Mouse (Mus musculus): ENCODE measurements around the gene Tm4sf19. TPM values are rescaled to one million over a fixed set of nuclear protein-coding genes. Genes with fewer than 3 reads are reported as not detected.
A peak's percentile ranks its signal among the peaks of the same experiment; 100 is the strongest.

Gene Tm4sf19
- total RNA-seq (2014; rRNA removed) (0.65 TPM in 1 of 2 replicates, not detected in the other), polyA plus RNA-seq (2015; fragmentation: Nextera tagmentation; extraction: Ambion mirVana) (not detected in 2 replicates)

DNA sequence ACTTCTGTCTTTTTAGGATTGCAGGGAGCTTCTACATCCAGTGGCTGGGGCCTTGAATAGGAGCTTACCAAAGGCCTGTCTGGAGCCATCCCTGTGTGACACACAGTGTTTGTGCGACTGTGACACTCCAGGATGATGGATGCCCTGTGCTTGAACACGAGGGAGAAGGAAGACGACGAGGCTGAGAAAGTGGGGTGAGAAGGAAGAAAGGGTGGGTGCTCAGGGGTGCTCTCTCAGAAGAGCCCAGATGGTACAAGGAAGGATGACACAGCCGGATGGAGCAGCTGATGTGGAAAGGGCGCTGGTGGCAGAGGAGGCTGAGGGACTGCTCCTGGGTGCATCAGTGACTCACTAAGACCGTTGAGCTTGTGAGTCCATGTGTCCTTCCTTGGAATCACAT lies at the start of gene Tm4sf19:
Tm4sf19 (plus strand) TSS at position 240 of the 400 bp plus-strand sequence.
- 80% methylated on average over 7 of the region's 7 CpGs for WGBS

DNA sequence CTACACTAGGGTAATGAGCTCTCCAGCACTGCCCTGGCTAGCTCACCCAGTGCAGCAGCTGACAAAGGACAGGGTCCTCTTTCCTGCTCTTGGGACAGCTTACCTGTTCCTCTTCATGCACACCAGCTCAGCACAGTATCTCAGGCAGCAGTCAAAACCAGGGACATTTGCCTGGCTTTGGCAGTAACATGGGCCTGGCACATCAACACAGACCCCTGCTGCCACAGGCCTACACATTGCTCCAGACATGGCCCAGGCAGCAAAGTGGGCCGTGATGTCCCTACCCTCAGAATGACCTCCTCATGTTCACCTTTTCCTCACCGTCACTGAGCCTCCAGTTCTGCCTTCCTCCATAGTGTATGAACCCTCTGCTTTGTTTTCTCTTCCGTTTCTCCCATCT lies 49.5 kb upstream of the Tm4sf19 start:
- DNase-seq (ENCODE audit: low spot score) (no peak), ATAC-seq (no peak)
- no peaks in the 10 kb centered on the region for H3K9me3 ChIP-seq (ENCODE audit: low read length)
- WGBS: 85% methylated on average over 3 of the region's 3 CpGs
- H3K9ac ChIP-seq (replicated peaks; ENCODE audit: low read length): no peak overlapping the region
- no peak overlapping the region for H3K27ac ChIP-seq
- H3K36me3 ChIP-seq (ENCODE audit: insufficient read depth, low read length): peaks cover 5% of the 10 kb centered on the region; the same call in 1 of the 2 replicates
- no peaks in the 10 kb centered on the region for H3K27me3 ChIP-seq (ENCODE audit: insufficient read depth, low read length)
- TF ChIP-seq CTCF (IDR thresholded peaks at IDR 0.05; ENCODE audit: low read depth): no peak
- no peak overlapping the region for H3K4me3 ChIP-seq (ENCODE audit: low read length)
- H3K4me2 ChIP-seq (ENCODE audit: low read depth, low read length): no peak overlapping the region
- no peaks in the 10 kb centered on the region for H3K4me1 ChIP-seq (ENCODE audit: insufficient read depth, low read length)

More for the DNA sequence above, at the start of gene Tm4sf19:
- no peak for ATAC-seq
- no peak within 1 kb of the TSS for H3K4me3 ChIP-seq (ENCODE audit: low read length)
- no peaks in the 10 kb centered on the region for H3K9me3 ChIP-seq (ENCODE audit: low read length)
- no peak within 1 kb of the TSS for H3K27ac ChIP-seq
- H3K9ac ChIP-seq (replicated peaks; ENCODE audit: low read length): no peak within 1 kb of the TSS
- no peak for TF ChIP-seq CTCF (IDR thresholded peaks at IDR 0.05; ENCODE audit: low read depth)
- no peak within 1 kb of the TSS for H3K4me2 ChIP-seq (ENCODE audit: low read depth, low read length)
- H3K36me3 ChIP-seq (ENCODE audit: insufficient read depth, low read length): no peaks in the 10 kb centered on the region
- no peak for DNase-seq (ENCODE audit: low spot score)
- H3K4me1 ChIP-seq (ENCODE audit: insufficient read depth, low read length): no peaks in the 10 kb centered on the region
- no peaks in the 10 kb centered on the region for H3K27me3 ChIP-seq (ENCODE audit: insufficient read depth, low read length)

DNA sequence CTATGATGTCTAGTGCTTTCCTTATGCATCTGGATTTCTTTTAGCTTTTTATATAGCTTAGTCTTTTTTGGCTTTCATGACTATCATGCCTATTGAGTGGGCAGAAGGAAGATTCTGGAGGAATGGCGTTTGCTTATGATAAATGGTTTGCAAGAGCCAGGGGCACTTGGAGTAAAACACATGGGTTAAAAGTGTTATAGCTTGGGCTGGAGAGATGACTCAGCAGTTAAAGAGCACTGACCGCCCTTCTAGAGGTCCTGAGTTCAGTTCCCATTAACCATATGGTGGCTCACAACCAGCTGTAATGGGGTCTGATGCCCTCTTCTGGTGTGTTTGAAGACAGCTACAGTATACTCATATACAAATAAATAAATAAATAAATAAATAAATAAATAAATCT lies 36.8 kb upstream of the Tm4sf19 start:
- H3K4me2 ChIP-seq (ENCODE audit: low read depth, low read length): no peak overlapping the region
- H3K4me1 ChIP-seq (ENCODE audit: insufficient read depth, low read length): no peaks in the 10 kb centered on the region
- DNase-seq (ENCODE audit: low spot score): no peak
- no peak for ATAC-seq
- 93% methylated on average over 2 of the region's 2 CpGs for WGBS
- no peaks in the 10 kb centered on the region for H3K9me3 ChIP-seq (ENCODE audit: low read length)
- H3K27ac ChIP-seq: no peak overlapping the region
- no peak overlapping the region for H3K4me3 ChIP-seq (ENCODE audit: low read length)
- no peaks in the 10 kb centered on the region for H3K27me3 ChIP-seq (ENCODE audit: insufficient read depth, low read length)
- TF ChIP-seq CTCF (IDR thresholded peaks at IDR 0.05; ENCODE audit: low read depth): no peak
- no peak overlapping the region for H3K9ac ChIP-seq (replicated peaks; ENCODE audit: low read length)
- H3K36me3 ChIP-seq (ENCODE audit: insufficient read depth, low read length): peaks cover 10% of the 10 kb centered on the region

DNA sequence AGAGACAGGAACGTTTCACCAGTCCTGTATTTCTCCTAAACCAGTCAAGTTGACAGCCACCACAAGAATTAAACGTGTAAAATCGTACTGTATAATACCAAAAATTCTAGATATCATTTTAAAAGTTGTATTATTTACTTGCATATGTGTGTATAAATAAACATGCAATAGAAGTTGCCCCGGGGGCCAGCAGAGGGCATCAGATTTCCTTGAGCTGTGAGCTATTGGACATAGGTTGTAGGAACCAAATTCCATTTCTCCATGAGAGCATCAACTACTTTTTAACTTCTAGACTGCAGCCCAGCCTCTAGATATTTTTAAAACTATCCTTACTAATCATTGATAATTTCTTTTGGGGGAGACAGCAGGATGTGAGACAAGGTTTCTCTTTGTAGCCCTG lies 29.0 kb upstream of the Tm4sf19 start:
- no peaks in the 10 kb centered on the region for H3K9me3 ChIP-seq (ENCODE audit: low read length)
- peak; percentile 54 for TF ChIP-seq CTCF (IDR thresholded peaks at IDR 0.05; ENCODE audit: low read depth)
- H3K27me3 ChIP-seq (ENCODE audit: insufficient read depth, low read length): no peaks in the 10 kb centered on the region
- no peak overlapping the region for H3K9ac ChIP-seq (replicated peaks; ENCODE audit: low read length)
- H3K4me2 ChIP-seq (ENCODE audit: low read depth, low read length): no peak overlapping the region
- no peak overlapping the region for H3K4me3 ChIP-seq (ENCODE audit: low read length)
- H3K4me1 ChIP-seq (ENCODE audit: insufficient read depth, low read length): no peaks in the 10 kb centered on the region
- H3K36me3 ChIP-seq (ENCODE audit: insufficient read depth, low read length): peaks cover 25% of the 10 kb centered on the region
- DNase-seq (ENCODE audit: low spot score): peak; percentile 53
- ATAC-seq: no peak
- H3K27ac ChIP-seq: no peak overlapping the region
- WGBS: 90% methylated on average over 4 of the region's 4 CpGs

DNA sequence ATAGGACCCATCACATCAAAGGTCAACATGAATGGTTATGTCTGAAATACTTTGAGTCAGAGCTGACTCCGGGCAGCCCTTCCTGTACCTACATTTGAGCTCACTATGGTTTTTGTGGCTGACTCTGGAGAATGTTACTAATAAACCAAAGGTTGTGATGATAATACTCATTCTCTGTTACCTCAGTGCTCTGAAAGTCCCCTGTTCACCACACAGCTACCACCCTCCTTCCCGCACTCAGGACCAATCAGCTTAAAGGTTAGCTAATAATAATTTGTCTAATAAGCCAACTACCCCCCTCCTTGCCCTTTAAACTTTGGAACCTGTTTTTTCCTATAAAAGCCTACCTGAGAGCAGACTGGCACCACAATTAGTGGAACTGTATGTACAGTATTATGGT lies 20.7 kb upstream of the Tm4sf19 start:
- H3K4me3 ChIP-seq (ENCODE audit: low read length): no peak overlapping the region
- no peak overlapping the region for H3K27ac ChIP-seq
- WGBS: 99% methylated on average over 2 of the region's 2 CpGs
- no peak for DNase-seq (ENCODE audit: low spot score)
- peaks cover 51% of the 10 kb centered on the region for H3K36me3 ChIP-seq (ENCODE audit: insufficient read depth, low read length)
- ATAC-seq: no peak
- H3K27me3 ChIP-seq (ENCODE audit: insufficient read depth, low read length): no peaks in the 10 kb centered on the region
- no peaks in the 10 kb centered on the region for H3K4me1 ChIP-seq (ENCODE audit: insufficient read depth, low read length)
- H3K9me3 ChIP-seq (ENCODE audit: low read length): no peaks in the 10 kb centered on the region
- H3K9ac ChIP-seq (replicated peaks; ENCODE audit: low read length): no peak overlapping the region
- H3K4me2 ChIP-seq (ENCODE audit: low read depth, low read length): no peak overlapping the region
- TF ChIP-seq CTCF (IDR thresholded peaks at IDR 0.05; ENCODE audit: low read depth): no peak

DNA sequence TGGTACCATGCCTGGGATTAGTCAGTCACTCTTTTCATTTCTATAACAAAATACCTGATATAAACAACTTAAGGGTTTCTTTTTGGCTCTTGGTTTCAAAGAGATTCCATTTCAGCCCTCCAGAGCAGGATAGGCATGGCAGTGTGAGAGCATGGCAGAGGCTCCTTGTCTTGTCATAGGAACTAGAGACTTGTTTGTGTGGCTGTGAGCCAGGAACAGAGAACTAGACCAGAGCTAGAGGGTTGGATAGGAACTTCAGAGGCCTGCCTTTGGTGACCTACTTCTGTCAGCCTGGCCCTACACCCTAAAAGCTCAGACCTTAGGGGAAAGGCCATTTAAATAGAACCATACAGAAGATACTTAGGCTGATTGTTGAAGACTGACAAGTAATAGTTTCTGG lies 17.4 kb upstream of the Tm4sf19 start:
- TF ChIP-seq CTCF (IDR thresholded peaks at IDR 0.05; ENCODE audit: low read depth): no peak
- peaks cover 43% of the 10 kb centered on the region for H3K36me3 ChIP-seq (ENCODE audit: insufficient read depth, low read length)
- no peak overlapping the region for H3K4me3 ChIP-seq (ENCODE audit: low read length)
- no peak overlapping the region for H3K4me2 ChIP-seq (ENCODE audit: low read depth, low read length)
- H3K9ac ChIP-seq (replicated peaks; ENCODE audit: low read length): no peak overlapping the region
- H3K9me3 ChIP-seq (ENCODE audit: low read length): no peaks in the 10 kb centered on the region
- H3K27me3 ChIP-seq (ENCODE audit: insufficient read depth, low read length): no peaks in the 10 kb centered on the region
- no peaks in the 10 kb centered on the region for H3K4me1 ChIP-seq (ENCODE audit: insufficient read depth, low read length)
- ATAC-seq (no peak), DNase-seq (ENCODE audit: low spot score) (no peak)
- no peak overlapping the region for H3K27ac ChIP-seq

DNA sequence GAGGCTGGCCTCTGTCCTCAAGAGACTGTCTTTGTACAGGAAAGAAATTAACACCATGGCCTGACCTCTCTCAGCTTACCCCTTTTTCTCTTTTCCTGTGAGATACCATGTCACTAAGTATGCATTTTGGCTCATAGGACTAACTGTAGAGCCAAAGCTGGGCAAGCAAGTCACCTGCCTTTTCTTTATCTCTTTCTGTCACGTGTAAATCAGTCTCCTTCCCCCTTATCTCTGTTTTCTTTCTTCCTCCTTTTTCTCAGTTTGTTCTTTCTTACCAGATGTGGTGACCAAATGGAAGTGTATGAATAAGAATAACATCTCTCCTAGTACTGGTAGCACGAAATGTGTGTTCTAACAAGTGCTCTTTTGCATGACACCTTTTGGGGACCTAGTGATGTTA lies 15.4 kb upstream of the Tm4sf19 start:
- 91% methylated on average over 2 of the region's 2 CpGs for WGBS
- ATAC-seq: no peak
- H3K27ac ChIP-seq: no peak overlapping the region
- H3K4me1 ChIP-seq (ENCODE audit: insufficient read depth, low read length): no peaks in the 10 kb centered on the region
- H3K4me3 ChIP-seq (ENCODE audit: low read length): no peak overlapping the region
- H3K27me3 ChIP-seq (ENCODE audit: insufficient read depth, low read length): no peaks in the 10 kb centered on the region
- H3K9ac ChIP-seq (replicated peaks; ENCODE audit: low read length): no peak overlapping the region
- peaks cover 32% of the 10 kb centered on the region for H3K36me3 ChIP-seq (ENCODE audit: insufficient read depth, low read length)
- TF ChIP-seq CTCF (IDR thresholded peaks at IDR 0.05; ENCODE audit: low read depth): no peak
- no peaks in the 10 kb centered on the region for H3K9me3 ChIP-seq (ENCODE audit: low read length)
- no peak for DNase-seq (ENCODE audit: low spot score)
- no peak overlapping the region for H3K4me2 ChIP-seq (ENCODE audit: low read depth, low read length)

Data from hindbrain, postnatal 0 days (tissue).